Mouse (Mus musculus): ENCODE measurements around the gene Adat1. TPM values are rescaled to one million over a fixed set of nuclear protein-coding genes. Genes with fewer than 3 reads are reported as not detected.

Gene Adat1
- total RNA-seq, 1 experiment, result 11.0 TPM

DNA sequence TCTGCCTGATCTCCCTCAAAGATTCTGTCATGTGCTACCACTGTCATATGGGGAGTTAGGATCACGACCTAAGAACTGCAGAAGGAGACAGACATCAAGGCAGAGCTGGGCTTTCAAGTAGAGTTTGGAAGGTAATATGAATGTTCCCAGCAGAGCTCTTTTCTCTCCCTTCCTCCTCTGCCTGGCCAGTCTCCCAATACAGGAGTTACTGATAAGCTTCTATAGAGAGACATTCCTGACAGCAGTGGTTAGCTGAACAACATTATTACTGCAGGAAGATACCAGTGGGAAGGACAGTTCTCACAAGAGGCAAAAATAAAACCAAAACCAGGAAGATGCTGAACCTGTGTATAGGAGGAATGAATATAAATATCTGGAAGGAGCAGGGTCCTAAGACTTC, 29.5 kb downstream of the Adat1 start:
- H3K4me3 ChIP-seq (ENCODE audit: insufficient read depth in 1 of 2, low read depth in 1 of 2, low read length in 2 of 2, poor library complexity in 1 of 2, severe bottlenecking in 1 of 2), result no peak overlapping the region
- peaks cover 2% of the 10 kb centered on the region; the same call in 1 of the 2 replicates for H3K36me3 ChIP-seq (ENCODE audit: control insufficient read depth, insufficient read depth, low read length, poor library complexity, severe bottlenecking)
- TF ChIP-seq HCFC1 (IDR thresholded peaks at IDR 0.05; ENCODE audit: borderline replicate concordance, insufficient read depth, low read length) (no peak), CHD2 (IDR thresholded peaks at IDR 0.05; ENCODE audit: low read depth, low read length) (no peak), MAFK (IDR thresholded peaks at IDR 0.05; ENCODE audit: insufficient read depth, low read depth, low read length) (no peak)
- no peak for DNase-seq (ENCODE audit: low read depth, low spot score)
- H3K27ac ChIP-seq (ENCODE audit: insufficient read depth, low read depth, low read length, poor library complexity, severe bottlenecking), result peak overlapping the region; percentile 66; the same call in 1 of the 2 replicates
- peaks cover 15 to 34% of the 10 kb centered on the region in 2 experiments for H3K4me1 ChIP-seq (ENCODE audit: control insufficient read depth in 2 of 2, insufficient read depth in 2 of 2, low read length in 2 of 2, poor library complexity in 1 of 2)
- in situ Hi-C loops (cut with MboI; ENCODE audit: low sequenced_read_pairs in 2 of 2, unreplicated experiment in 2 of 2), result no loop called here
- H3K9me3 ChIP-seq (ENCODE audit: control insufficient read depth, insufficient read depth, low read depth, low read length), result no peaks in the 10 kb centered on the region
- no peak overlapping the region; the same call in 1 of the 2 replicates for H3K9ac ChIP-seq (ENCODE audit: insufficient read depth, low read depth, low read length, poor library complexity, severe bottlenecking)

DNA sequence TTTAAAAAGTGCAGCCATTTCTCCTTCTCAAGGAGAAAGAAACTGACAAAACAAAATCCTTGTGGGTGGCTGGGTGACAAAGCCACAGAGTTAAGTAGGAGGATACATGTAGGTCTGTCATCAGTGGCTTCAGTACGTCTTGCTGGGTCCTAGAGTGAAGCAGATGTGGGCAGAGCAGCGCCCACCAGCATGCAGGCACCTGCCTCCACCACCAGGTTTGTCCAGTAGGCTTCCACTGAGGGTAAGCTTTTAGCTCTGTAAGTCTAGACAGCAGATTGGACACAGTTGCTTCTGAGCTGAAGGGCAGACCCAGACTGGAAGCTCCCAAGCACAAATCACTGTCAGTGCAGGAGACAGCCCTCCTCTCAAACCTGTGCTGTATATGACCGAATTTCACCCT, 30.8 kb downstream of the Adat1 start:
- Histone ChIP-seq H3K9ac (ENCODE audit: insufficient read depth, low read depth, low read length, poor library complexity, severe bottlenecking) (no peak overlapping the region), H3K4me3 (ENCODE audit: insufficient read depth in 1 of 2, low read depth in 1 of 2, low read length in 2 of 2, poor library complexity in 1 of 2, severe bottlenecking in 1 of 2) (no peak overlapping the region), H3K36me3 (ENCODE audit: control insufficient read depth, insufficient read depth, low read length, poor library complexity, severe bottlenecking) (peaks cover 9% of the 10 kb centered on the region), H3K27ac (ENCODE audit: insufficient read depth, low read depth, low read length, poor library complexity, severe bottlenecking) (no peak overlapping the region), H3K9me3 (ENCODE audit: control insufficient read depth, insufficient read depth, low read depth, low read length) (no peaks in the 10 kb centered on the region), H3K4me1 (ENCODE audit: control insufficient read depth in 2 of 2, insufficient read depth in 2 of 2, low read length in 2 of 2, poor library complexity in 1 of 2) (peaks cover 15 to 32% of the 10 kb centered on the region in 2 experiments)
- no peak for DNase-seq (ENCODE audit: low read depth, low spot score)
- TF ChIP-seq ZC3H11A (IDR thresholded peaks at IDR 0.05; ENCODE audit: borderline replicate concordance, low read depth, low read length), result no peak
- TF ChIP-seq HCFC1 (IDR thresholded peaks at IDR 0.05; ENCODE audit: borderline replicate concordance, insufficient read depth, low read length), result no peak
- no peak for TF ChIP-seq MAFK (IDR thresholded peaks at IDR 0.05; ENCODE audit: insufficient read depth, low read depth, low read length)
- no peak for TF ChIP-seq ZNF384 (IDR thresholded peaks at IDR 0.05; ENCODE audit: low read depth, low read length)
- TF ChIP-seq CHD2 (IDR thresholded peaks at IDR 0.05; ENCODE audit: low read depth, low read length), result no peak
- in situ Hi-C loops (cut with MboI; ENCODE audit: low sequenced_read_pairs in 2 of 2, unreplicated experiment in 2 of 2), result no loop called here

DNA sequence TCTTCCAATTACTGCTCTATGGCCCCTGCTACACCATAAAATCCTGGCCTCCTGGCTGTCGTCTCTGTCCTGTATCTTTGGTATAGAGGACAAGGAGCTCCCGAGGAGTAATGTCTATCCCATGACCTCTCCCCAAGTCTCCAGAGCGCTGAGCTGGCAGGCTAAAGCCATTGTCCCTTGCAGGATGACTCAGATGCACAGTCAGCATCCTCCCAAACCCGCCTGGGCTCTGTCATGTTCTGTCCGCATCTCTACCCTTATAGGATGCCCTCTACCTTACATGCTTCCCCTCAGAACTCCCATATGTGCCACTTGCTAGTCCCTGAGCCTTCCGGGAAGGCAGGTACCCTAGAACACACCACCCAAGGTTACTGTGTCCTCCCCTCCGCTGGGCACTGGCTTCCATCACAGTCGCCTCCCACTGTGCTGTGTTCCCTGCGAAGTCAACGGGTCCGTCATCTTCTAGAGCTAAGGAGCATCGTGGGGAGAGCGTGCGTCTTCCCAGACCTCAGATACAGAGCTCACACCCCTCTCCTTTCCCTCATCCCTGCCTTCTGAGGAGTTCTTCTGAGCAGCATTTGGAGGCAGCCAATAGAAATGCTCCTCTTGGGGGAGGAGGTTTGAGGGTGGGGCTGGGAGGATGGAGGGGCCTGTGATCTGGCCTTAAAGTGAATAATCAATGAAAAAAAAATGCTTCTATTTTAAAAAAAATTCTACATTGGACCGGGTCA, 31.3 kb downstream of the Adat1 start:
- in situ Hi-C loops (cut with MboI; ENCODE audit: low sequenced_read_pairs in 2 of 2, unreplicated experiment in 2 of 2), result no loop called here
- Histone ChIP-seq H3K9me3 (ENCODE audit: control insufficient read depth, insufficient read depth, low read depth, low read length) (no peaks in the 10 kb centered on the region), H3K4me3 (ENCODE audit: insufficient read depth in 1 of 2, low read depth in 1 of 2, low read length in 2 of 2, poor library complexity in 1 of 2, severe bottlenecking in 1 of 2) (no peak overlapping the region), H3K27ac (ENCODE audit: insufficient read depth, low read depth, low read length, poor library complexity, severe bottlenecking) (no peak overlapping the region), H3K4me1 (ENCODE audit: control insufficient read depth in 2 of 2, insufficient read depth in 2 of 2, low read length in 2 of 2, poor library complexity in 1 of 2) (peaks cover 15 to 32% of the 10 kb centered on the region in 2 experiments), H3K9ac (ENCODE audit: insufficient read depth, low read depth, low read length, poor library complexity, severe bottlenecking) (no peak overlapping the region), H3K36me3 (ENCODE audit: control insufficient read depth, insufficient read depth, low read length, poor library complexity, severe bottlenecking) (peaks cover 9% of the 10 kb centered on the region)
- TF ChIP-seq CHD2 (IDR thresholded peaks at IDR 0.05; ENCODE audit: low read depth, low read length) (no peak), MAFK (IDR thresholded peaks at IDR 0.05; ENCODE audit: insufficient read depth, low read depth, low read length) (peak; percentile 68; the same call in 1 of the 2 replicates)
- no peak for DNase-seq (ENCODE audit: low read depth, low spot score)

DNA sequence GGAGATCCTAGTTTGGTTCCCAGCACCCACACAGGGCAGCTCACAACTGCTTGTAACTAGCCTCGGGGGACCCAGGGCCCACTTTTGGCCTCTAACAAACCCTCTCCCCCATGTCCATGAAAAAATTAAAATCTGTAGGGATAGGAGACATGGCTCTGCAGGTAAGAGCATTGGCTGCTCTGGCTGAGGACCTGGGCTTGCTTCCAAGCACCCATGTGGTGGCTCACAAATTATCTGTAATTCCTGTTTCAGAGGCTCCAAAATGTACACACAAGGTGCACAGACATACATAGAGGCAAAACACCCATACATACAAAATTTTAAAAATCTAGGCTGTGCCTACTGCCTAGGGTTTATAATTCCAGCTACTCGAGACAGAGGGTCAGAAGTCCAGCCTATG, 34.9 kb downstream of the Adat1 start:
- Histone ChIP-seq H3K4me1 (ENCODE audit: control insufficient read depth in 2 of 2, insufficient read depth in 2 of 2, low read length in 2 of 2, poor library complexity in 1 of 2) (peaks cover 2 to 8% of the 10 kb centered on the region in 2 experiments; a peak in 3 of 4 replicates), H3K9me3 (ENCODE audit: control insufficient read depth, insufficient read depth, low read depth, low read length) (no peaks in the 10 kb centered on the region), H3K9ac (ENCODE audit: insufficient read depth, low read depth, low read length, poor library complexity, severe bottlenecking) (no peak overlapping the region), H3K4me3 (ENCODE audit: insufficient read depth in 1 of 2, low read depth in 1 of 2, low read length in 2 of 2, poor library complexity in 1 of 2, severe bottlenecking in 1 of 2) (no peak overlapping the region), H3K27ac (ENCODE audit: insufficient read depth, low read depth, low read length, poor library complexity, severe bottlenecking) (no peak overlapping the region), H3K36me3 (ENCODE audit: control insufficient read depth, insufficient read depth, low read length, poor library complexity, severe bottlenecking) (peaks cover 18% of the 10 kb centered on the region)
- no peak for DNase-seq (ENCODE audit: low read depth, low spot score)
- TF ChIP-seq ZC3H11A (IDR thresholded peaks at IDR 0.05; ENCODE audit: borderline replicate concordance, low read depth, low read length) (no peak), CHD2 (IDR thresholded peaks at IDR 0.05; ENCODE audit: low read depth, low read length) (no peak), ZNF384 (IDR thresholded peaks at IDR 0.05; ENCODE audit: low read depth, low read length) (no peak), MAFK (IDR thresholded peaks at IDR 0.05; ENCODE audit: insufficient read depth, low read depth, low read length) (no peak), HCFC1 (IDR thresholded peaks at IDR 0.05; ENCODE audit: borderline replicate concordance, insufficient read depth, low read length) (no peak)
- in situ Hi-C loops (cut with MboI; ENCODE audit: low sequenced_read_pairs in 2 of 2, unreplicated experiment in 2 of 2), result no loop called here

DNA sequence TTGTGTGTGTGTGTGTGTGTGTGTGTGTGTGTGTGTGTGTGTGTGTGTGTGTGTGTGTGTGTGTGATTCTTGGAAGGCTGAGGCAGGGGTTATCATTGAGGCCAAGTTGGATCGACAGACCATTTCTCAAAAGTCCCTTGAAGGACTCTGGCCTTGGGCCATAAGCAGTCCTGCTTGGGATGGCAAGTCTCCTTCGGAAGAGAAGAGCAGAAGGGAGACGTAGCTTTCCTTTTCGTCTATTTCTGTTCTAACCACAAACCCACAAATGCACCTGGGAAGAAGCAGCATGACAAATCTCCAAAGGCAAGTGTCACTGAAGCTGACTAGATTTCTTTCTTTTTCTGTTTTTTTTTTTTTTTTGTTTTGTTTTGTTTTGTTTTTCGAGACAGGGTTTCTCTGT, 36.2 kb downstream of the Adat1 start:
- TF ChIP-seq ZNF384 (IDR thresholded peaks at IDR 0.05; ENCODE audit: low read depth, low read length) (no peak), MAFK (IDR thresholded peaks at IDR 0.05; ENCODE audit: insufficient read depth, low read depth, low read length) (no peak), CHD2 (IDR thresholded peaks at IDR 0.05; ENCODE audit: low read depth, low read length) (no peak), HCFC1 (IDR thresholded peaks at IDR 0.05; ENCODE audit: borderline replicate concordance, insufficient read depth, low read length) (no peak), ZC3H11A (IDR thresholded peaks at IDR 0.05; ENCODE audit: borderline replicate concordance, low read depth, low read length) (no peak)
- no peak overlapping the region for H3K4me3 ChIP-seq (ENCODE audit: insufficient read depth in 1 of 2, low read depth in 1 of 2, low read length in 2 of 2, poor library complexity in 1 of 2, severe bottlenecking in 1 of 2)
- DNase-seq (ENCODE audit: low read depth, low spot score), result no peak
- H3K9me3 ChIP-seq (ENCODE audit: control insufficient read depth, insufficient read depth, low read depth, low read length), result no peaks in the 10 kb centered on the region
- peaks cover 20% of the 10 kb centered on the region for H3K36me3 ChIP-seq (ENCODE audit: control insufficient read depth, insufficient read depth, low read length, poor library complexity, severe bottlenecking)
- H3K4me1 ChIP-seq (ENCODE audit: control insufficient read depth in 2 of 2, insufficient read depth in 2 of 2, low read length in 2 of 2, poor library complexity in 1 of 2), result peaks cover 3 to 9% of the 10 kb centered on the region in 2 experiments
- H3K9ac ChIP-seq (ENCODE audit: insufficient read depth, low read depth, low read length, poor library complexity, severe bottlenecking), result no peak overlapping the region
- H3K27ac ChIP-seq (ENCODE audit: insufficient read depth, low read depth, low read length, poor library complexity, severe bottlenecking), result no peak overlapping the region
- in situ Hi-C loops (cut with MboI; ENCODE audit: low sequenced_read_pairs in 2 of 2, unreplicated experiment in 2 of 2), result no loop called here

Measured in ES-E14 (cell line).